Mouse (Mus musculus) forebrain, embryonic 16.5 days (tissue): ENCODE data around the gene Scnn1a. TPM values are rescaled to one million over a fixed set of nuclear protein-coding genes. Genes with fewer than 3 reads are reported as not detected.

Experiments
- ATAC-seq: fragments of 200-750 bp; cut with Nextera tagmentation; 2 replicates; pipeline ENCODE4 v1.8.0; 2017; ENCODE audit warnings: mild to moderate bottlenecking, moderate library complexity
- H3K27ac ChIP-seq: fragments of 300-500 bp; sonication (generic); 2 replicates; pipeline ENCODE4 v1.5.1; 2014; ENCODE audit warnings: low read length, control low read depth
- H3K27me3 ChIP-seq: fragments of 300-500 bp; sonication (generic); replicated peaks from 2 replicates; pipeline ENCODE4 v1.6.1; 2014; ENCODE audit warnings: low read length; ENCODE audit not compliant: control insufficient read depth, insufficient read depth
- H3K36me3 ChIP-seq: fragments of 300-500 bp; sonication (generic); 2 replicates; pipeline ENCODE4 v1.6.1; 2014; ENCODE audit not compliant: control insufficient read depth, insufficient read depth
- H3K4me1 ChIP-seq: fragments of 300-500 bp; sonication (generic); replicated peaks from 2 replicates; pipeline ENCODE4 v1.6.1; 2014; ENCODE audit warnings: low read length; ENCODE audit not compliant: control insufficient read depth, insufficient read depth
- H3K4me2 ChIP-seq: fragments of 300-500 bp; sonication (generic); 2 replicates; pipeline ENCODE4 v1.6.1; 2014; ENCODE audit warnings: mild to moderate bottlenecking, low read length, control low read depth
- H3K4me3 ChIP-seq: fragments of 300-500 bp; sonication (generic); replicated peaks from 2 replicates; pipeline ENCODE4 v1.5.1; 2014; ENCODE audit warnings: mild to moderate bottlenecking, low read length, control low read depth
- H3K9ac ChIP-seq: fragments of 300-500 bp; sonication (generic); replicated peaks from 2 replicates; pipeline ENCODE4 v1.6.1; 2014; ENCODE audit warnings: low read depth, low read length, control low read depth
- H3K9me3 ChIP-seq: fragments of 300-500 bp; sonication (generic); 2 replicates; pipeline ENCODE4 v1.6.1; 2016; ENCODE audit warnings: low read length; ENCODE audit not compliant: control insufficient read depth
- WGBS: fragments of 180-500 bp; shearing (Covaris S2); extraction: QIAGEN DNeasy Blood & Tissue Kit; methylation state at CpG from one replicate; pipeline ENCODE4 v1.1.7; 2014; 5-methylcytosine and 5-hydroxymethylcytosine counted together
- polyA plus RNA-seq: library from polyadenylated mRNA; unstranded; fragments of >200 nt; fragmentation: Nextera tagmentation; extraction: Ambion mirVana; gene quantifications from 2 replicates; pipeline ENCODE4 v1.2.1, GENCODE M21; 2015

Scnn1a gene
- polyA plus RNA-seq, 1 experiment from 2014 or later: 0.39 TPM

DNA sequence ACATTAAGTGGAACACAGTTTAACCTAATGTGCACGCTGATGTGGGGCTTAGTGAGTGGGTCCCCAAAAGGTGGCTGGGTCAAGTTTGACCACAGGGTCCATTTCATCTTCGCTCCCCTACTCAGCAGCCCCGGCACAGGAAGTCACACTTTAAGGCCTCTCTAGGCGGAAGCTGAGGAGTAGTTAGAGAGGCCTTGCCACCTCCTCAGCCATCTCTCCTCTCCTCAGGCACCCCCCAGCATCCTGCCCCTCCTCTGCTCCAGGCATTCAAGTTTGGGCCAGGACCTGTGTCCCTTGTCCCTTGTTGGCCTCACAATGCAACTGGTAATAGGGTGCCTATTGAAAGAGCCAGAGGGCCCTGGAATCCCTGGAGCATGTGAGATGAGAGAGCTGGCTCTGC is 33.2 kb downstream of the Scnn1a start:
- no peak overlapping the region for H3K4me3 ChIP-seq
- H3K4me1 ChIP-seq: peaks cover 24% of the 10 kb centered on the region
- H3K27me3 ChIP-seq: no peaks in the 10 kb centered on the region
- ATAC-seq: no peak
- no peak overlapping the region for H3K4me2 ChIP-seq
- H3K36me3 ChIP-seq: no peaks in the 10 kb centered on the region
- no peak overlapping the region for H3K9ac ChIP-seq
- 87% methylated on average over 4 of the region's 4 CpGs for WGBS
- no peaks in the 10 kb centered on the region for H3K9me3 ChIP-seq
- H3K27ac ChIP-seq: no peak overlapping the region

DNA sequence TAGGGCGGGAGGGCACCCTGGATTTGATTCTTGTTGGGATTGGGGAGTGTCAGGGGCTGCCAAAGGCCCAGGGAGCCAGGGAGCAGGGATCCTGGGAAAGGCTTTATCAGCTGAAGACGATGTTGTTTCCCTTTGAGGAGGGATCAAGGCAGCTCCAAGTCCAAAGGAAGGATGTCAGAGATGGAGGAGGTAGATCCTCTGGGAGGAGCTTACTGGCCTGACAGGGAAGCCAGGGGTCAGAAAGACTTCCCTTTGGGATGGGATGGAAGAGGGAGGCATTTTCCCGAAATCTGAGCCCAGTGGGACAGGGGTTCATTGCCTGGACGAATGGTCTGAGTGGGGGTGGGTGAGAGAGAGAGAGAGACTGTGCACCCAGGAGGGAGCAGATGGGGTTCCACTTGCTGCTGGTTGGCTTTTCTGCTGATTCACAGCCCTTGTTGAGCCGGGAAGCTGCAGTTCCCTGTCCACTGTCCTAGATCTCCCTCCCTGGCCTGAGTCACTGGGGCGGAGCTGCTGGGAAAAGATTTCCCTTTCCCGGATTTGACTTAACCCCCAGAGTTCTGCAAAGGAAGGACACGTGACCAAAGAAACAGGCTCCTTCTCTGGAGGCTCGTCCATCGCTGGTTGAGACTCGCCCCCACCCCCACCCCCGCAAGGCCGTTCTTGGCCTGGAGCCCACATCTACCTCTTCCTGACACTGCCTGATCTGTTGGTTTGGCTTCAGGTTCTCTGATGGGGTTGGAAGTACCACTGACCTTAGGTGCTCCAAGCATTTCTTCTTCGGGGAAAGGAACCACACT is 34.1 kb downstream of the Scnn1a start:
- Histone ChIP-seq H3K4me3 (no peak overlapping the region), H3K9me3 (no peaks in the 10 kb centered on the region), H3K9ac (no peak overlapping the region), H3K27ac (no peak overlapping the region), H3K36me3 (no peaks in the 10 kb centered on the region), H3K4me1 (peaks cover 16% of the 10 kb centered on the region), H3K27me3 (no peaks in the 10 kb centered on the region), H3K4me2 (no peak overlapping the region; the same call in 1 of the 2 replicates)
- no peak for ATAC-seq
- 20% methylated on average over 14 of the region's 14 CpGs for WGBS

DNA sequence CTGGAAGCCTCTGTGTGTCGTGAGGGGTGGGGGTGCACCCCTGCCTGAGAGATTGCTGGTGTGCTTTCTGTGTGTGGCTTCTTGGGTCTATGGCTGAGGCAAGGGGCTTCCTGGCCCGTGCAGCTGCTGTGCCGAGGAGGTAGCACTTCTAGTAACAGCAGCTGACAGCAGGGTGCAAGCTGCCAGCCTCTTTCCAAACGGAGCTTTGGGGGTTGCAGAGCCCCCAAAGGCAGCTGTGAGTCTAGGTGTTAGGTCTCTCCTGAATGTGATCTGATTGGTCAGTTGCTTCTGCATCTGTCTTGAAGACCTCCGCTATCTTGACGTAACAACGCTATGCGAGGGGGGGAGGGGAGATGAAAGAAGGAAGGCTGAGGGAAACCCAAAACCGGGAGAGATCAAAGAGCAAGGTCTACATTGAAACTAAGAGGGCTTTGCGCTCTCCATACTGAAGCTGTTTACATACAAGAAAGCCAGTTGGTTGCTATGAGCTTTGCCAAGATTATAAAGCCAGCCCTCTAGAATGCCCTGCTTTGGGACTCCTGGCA is 34.8 kb downstream of the Scnn1a start:
- 12% methylated on average over 10 of the region's 10 CpGs for WGBS
- H3K9ac ChIP-seq: no peak overlapping the region
- H3K4me1 ChIP-seq: peaks cover 9% of the 10 kb centered on the region
- ATAC-seq: no peak
- no peak overlapping the region for H3K4me3 ChIP-seq
- H3K4me2 ChIP-seq: peak overlapping the region; percentile 3; the same call in 1 of the 2 replicates
- H3K9me3 ChIP-seq: no peaks in the 10 kb centered on the region
- H3K27me3 ChIP-seq: no peaks in the 10 kb centered on the region; the same call in 1 of the 2 replicates
- no peaks in the 10 kb centered on the region for H3K36me3 ChIP-seq
- no peak overlapping the region for H3K27ac ChIP-seq

DNA sequence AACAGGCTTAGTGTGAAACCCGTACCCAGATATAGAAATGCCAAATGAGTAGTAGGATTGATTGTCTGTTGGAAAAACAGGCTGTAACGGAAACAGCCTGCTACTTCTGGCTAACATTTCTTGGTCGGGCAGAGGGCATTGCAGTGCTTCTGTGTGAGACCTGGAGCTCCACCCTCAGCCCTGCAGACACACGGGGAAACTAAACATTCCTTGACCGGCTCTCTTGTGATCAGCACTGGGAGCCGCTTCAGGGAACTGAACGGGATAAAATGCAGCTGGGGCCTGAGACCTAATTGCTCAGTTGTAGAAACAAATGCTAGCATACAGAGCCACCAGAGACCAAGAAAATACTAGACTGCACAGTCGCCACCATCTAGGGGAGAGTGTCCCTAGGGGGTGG is 35.8 kb downstream of the Scnn1a start:
- H3K4me3 ChIP-seq: no peak overlapping the region
- H3K9ac ChIP-seq: no peak overlapping the region
- no peak for ATAC-seq
- no peaks in the 10 kb centered on the region for H3K36me3 ChIP-seq
- peaks cover 11% of the 10 kb centered on the region for H3K4me1 ChIP-seq
- no peaks in the 10 kb centered on the region for H3K9me3 ChIP-seq
- H3K27me3 ChIP-seq: no peaks in the 10 kb centered on the region; the same call in 1 of the 2 replicates
- no peak overlapping the region for H3K4me2 ChIP-seq
- no peak overlapping the region for H3K27ac ChIP-seq
- WGBS: 50% methylated on average over 8 of the region's 8 CpGs

DNA sequence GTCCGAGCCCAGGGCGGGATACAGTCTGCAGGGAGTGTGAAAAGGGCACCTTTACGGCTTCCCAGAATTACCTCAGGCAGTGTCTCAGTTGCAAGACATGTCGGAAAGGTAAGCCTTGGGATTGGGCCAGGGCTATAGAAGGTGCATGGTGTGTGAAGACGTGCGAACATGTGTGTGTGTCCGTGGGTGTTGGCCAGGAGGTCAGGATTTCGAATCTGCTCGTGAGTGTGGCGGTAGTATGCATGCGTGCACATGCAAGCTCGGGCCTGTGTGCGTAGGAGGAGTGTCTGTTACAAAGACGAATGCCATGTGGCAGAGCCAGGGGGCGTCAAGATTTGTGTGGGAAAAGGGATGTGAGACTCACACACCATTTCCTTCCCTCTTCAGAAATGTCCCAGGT is 36.9 kb downstream of the Scnn1a start:
- no peaks in the 10 kb centered on the region for H3K9me3 ChIP-seq
- peaks cover 18% of the 10 kb centered on the region for H3K4me1 ChIP-seq
- no peak overlapping the region for H3K27ac ChIP-seq
- H3K4me3 ChIP-seq: no peak overlapping the region
- WGBS: 89% methylated on average over 15 of the region's 15 CpGs
- H3K36me3 ChIP-seq: no peaks in the 10 kb centered on the region
- H3K4me2 ChIP-seq: no peak overlapping the region
- H3K9ac ChIP-seq: no peak overlapping the region
- peaks cover 4% of the 10 kb centered on the region for H3K27me3 ChIP-seq
- no peak for ATAC-seq

DNA sequence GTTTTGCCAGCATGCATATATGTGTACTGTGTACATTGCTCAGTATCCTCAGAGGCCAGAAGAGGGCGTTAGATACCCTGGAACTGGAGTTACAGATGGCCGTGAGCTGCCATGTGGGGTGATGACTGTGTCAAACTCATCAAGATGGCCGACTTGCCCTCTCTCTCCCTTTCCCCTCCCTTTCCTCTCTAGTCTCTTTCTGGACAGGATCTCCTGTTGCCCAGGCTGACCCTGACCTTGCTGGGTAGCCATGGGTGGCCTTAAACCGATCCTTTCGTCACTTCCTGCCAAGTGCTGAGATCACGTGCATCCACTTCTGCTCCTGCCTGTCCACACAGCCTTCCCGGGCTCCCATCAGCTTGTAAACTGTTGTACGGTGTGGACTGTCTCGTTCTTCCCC is 39.5 kb downstream of the Scnn1a start:
- Histone ChIP-seq H3K9ac (no peak overlapping the region), H3K36me3 (no peaks in the 10 kb centered on the region), H3K27me3 (peaks cover 25% of the 10 kb centered on the region), H3K27ac (no peak overlapping the region), H3K4me2 (no peak overlapping the region), H3K4me3 (no peak overlapping the region), H3K9me3 (no peaks in the 10 kb centered on the region), H3K4me1 (peaks cover 21% of the 10 kb centered on the region)
- ATAC-seq: no peak
- WGBS: 70% methylated on average over 9 of the region's 9 CpGs

DNA sequence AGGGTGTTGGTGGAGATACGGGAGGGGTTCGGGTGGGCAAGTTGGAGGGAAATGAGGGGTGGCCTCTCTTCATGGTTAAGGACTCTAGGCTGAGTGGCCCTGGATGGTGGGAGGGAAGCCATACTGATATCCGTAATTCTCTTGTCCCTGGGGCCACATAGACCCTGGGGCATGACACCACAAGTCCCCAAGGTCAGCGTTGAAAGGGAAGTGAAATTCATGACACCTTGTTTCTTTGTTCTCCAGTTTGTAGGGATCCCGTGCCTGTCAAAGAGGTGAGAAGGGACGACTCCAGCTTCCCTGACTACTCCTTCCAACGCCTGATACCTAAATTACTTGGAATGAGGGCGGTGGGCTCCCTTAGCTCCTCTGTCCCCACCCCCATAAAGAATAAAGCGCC is 40.4 kb downstream of the Scnn1a start:
- Histone ChIP-seq H3K9me3 (0 out of 2 replicates have a peak, but pooled peaks cover 2% of the 10 kb centered on the region), H3K4me1 (peaks cover 17% of the 10 kb centered on the region), H3K27ac (no peak overlapping the region), H3K36me3 (no peaks in the 10 kb centered on the region), H3K27me3 (peaks cover 25% of the 10 kb centered on the region), H3K4me3 (no peak overlapping the region), H3K9ac (no peak overlapping the region), H3K4me2 (no peak overlapping the region; the same call in 1 of the 2 replicates)
- ATAC-seq: no peak
- WGBS: 51% methylated on average over 9 of the region's 9 CpGs

DNA sequence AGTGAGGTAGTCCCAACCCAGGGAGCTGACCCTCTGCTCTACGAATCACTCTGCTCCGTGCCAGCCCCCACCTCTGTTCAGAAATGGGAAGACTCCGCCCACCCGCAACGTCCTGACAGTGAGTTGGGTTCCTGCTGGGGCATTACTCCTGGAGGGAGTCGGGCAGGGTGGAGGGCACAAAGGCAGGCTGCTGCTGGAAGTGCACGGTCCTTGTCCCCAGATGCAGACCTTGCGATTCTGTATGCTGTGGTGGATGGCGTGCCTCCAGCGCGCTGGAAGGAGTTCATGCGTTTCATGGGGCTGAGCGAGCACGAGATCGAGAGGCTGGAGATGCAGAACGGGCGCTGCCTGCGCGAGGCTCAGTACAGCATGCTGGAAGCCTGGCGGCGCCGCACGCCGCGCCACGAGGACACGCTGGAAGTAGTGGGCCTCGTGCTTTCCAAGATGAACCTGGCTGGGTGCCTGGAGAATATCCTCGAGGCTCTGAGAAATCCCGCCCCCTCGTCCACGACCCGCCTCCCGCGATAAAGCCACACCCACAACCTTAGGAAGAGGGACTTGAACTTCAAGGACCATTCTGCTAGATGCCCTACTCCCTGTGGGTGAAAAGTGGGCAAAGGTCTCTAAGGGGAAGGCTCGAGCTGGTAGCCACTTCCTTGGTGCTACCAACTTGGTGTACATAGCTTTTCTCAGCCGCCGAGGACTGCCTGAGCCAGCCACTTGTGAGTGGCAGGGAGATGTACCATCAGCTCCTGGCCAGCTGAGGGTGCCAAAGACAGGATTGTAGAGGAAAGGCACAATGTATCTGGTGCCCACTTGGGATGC is 41.2 kb downstream of the Scnn1a start:
- 9% methylated on average over 38 of the region's 38 CpGs for WGBS
- peak; percentile 63 for ATAC-seq
- H3K9ac ChIP-seq: peak overlapping the region; percentile 49

DNA sequence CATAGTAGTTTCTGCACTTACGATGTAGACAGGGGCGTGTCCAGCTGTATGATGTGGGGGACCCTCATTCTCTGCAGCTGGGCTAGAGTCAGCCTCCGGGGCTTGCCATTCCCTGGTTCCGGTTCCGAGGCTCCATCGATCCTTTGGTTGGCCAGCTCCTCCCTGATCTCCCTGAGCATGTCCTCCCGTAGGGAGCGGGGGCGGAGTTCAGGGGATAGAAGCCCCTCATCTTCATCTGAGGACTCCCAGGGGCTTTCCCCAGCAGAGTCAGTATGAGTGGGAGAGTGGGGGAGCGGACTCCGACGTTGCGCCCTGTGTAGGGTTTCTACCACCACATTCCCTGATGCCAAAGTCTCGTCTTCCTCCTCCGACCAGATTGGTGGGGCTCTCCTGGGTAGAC is 42.6 kb downstream of the Scnn1a start:
- Histone ChIP-seq H3K27me3 (peaks cover 25% of the 10 kb centered on the region), H3K4me3 (peak overlapping the region; percentile 25), H3K9me3 (0 out of 2 replicates have a peak, but pooled peaks cover 3% of the 10 kb centered on the region), H3K4me1 (peaks cover 17% of the 10 kb centered on the region), H3K9ac (no peak overlapping the region), H3K36me3 (no peaks in the 10 kb centered on the region), H3K27ac (no peak overlapping the region), H3K4me2 (peak overlapping the region; percentile 30)
- WGBS: 19% methylated on average over 15 of the region's 15 CpGs
- no peak for ATAC-seq

More for the DNA sequence above, 41.2 kb downstream of the Scnn1a start:
- peak overlapping the region; percentile 36 for H3K4me3 ChIP-seq
- H3K4me1 ChIP-seq: peaks cover 17% of the 10 kb centered on the region
- H3K4me2 ChIP-seq: peak overlapping the region; percentile 60
- H3K9me3 ChIP-seq: 0 out of 2 replicates have a peak, but pooled peaks cover 3% of the 10 kb centered on the region
- no peak overlapping the region for H3K27ac ChIP-seq
- peaks cover 25% of the 10 kb centered on the region for H3K27me3 ChIP-seq
- H3K36me3 ChIP-seq: no peaks in the 10 kb centered on the region
